Mouse (Mus musculus) kidney, adult 2 months (tissue): Measurements from ENCODE around the gene Olfr711. TPM values are rescaled to one million over a fixed set of nuclear protein-coding genes. Genes with fewer than 3 reads are reported as not detected.
A peak's percentile ranks its signal among the peaks of the same experiment; 100 is the strongest.
"Not testable (repeated sequence)": the region's sequence is repeated elsewhere in the genome, so short reads cannot be mapped to it uniquely, and the experiment has no call there.

Experiments used
- DNase-seq: peaks from one replicate; pipeline ENCODE4 v3.0.0; 2021
- H3K27ac ChIP-seq: fragments of 200-500 bp; 2 replicates; pipeline ENCODE4 v1.5.1; 2012; ENCODE audit warnings: low read depth, low read length, control low read depth, inconsistent platforms; ENCODE audit not compliant: insufficient read depth
- H3K27me3 ChIP-seq: fragments of 200-500 bp; replicated peaks from 2 replicates; pipeline ENCODE4 v1.6.1; 2012; ENCODE audit warnings: mild to moderate bottlenecking, moderate library complexity, low read length, inconsistent platforms; ENCODE audit not compliant: control insufficient read depth, insufficient read depth
- H3K36me3 ChIP-seq: fragments of 200-500 bp; 2 replicates; pipeline ENCODE4 v1.6.1; 2012; ENCODE audit warnings: mild to moderate bottlenecking, moderate library complexity, low read length, inconsistent platforms; ENCODE audit not compliant: control insufficient read depth, insufficient read depth
- H3K4me1 ChIP-seq: fragments of 200-500 bp; 2 replicates; pipeline ENCODE4 v1.6.1; 2011; ENCODE audit warnings: low read length; ENCODE audit not compliant: control insufficient read depth, insufficient read depth
- H3K4me3 ChIP-seq: fragments of 200-500 bp; 2 replicates; pipeline ENCODE4 v1.5.1; 2011; ENCODE audit warnings: mild to moderate bottlenecking, low read depth, low read length, control low read depth; ENCODE audit not compliant: insufficient read depth
- CTCF ChIP-seq: fragments of 200-500 bp; conservative IDR thresholded peaks from 2 replicates; pipeline ENCODE4 v1.5.1; 2011; ENCODE audit warnings: low read depth, mild to moderate bottlenecking, control low read depth, low read length, moderate library complexity, mixed read lengths; ENCODE audit not compliant: insufficient read depth, insufficient read length
- POLR2A ChIP-seq: fragments of 200-500 bp; IDR thresholded peaks from one replicate; pipeline ENCODE4 v1.6.1; 2011; ENCODE audit warnings: low read depth, low read length, control low read depth
- WGBS: fragments of 180-500 bp; shearing (Covaris S2); methylation state at CpG from one replicate; pipeline ENCODE4 v1.1.7; 2018; 5-methylcytosine and 5-hydroxymethylcytosine counted together
- polyA plus RNA-seq: library from polyadenylated mRNA; depleted of rRNA; stranded (reverse); fragments of >200 nt; gene quantifications from 2 replicates; pipeline ENCODE4 v1.2.3, GENCODE M21; 2012; rRNA removed

Gene Olfr711
- not detected in 2 replicates for polyA plus RNA-seq

DNA sequence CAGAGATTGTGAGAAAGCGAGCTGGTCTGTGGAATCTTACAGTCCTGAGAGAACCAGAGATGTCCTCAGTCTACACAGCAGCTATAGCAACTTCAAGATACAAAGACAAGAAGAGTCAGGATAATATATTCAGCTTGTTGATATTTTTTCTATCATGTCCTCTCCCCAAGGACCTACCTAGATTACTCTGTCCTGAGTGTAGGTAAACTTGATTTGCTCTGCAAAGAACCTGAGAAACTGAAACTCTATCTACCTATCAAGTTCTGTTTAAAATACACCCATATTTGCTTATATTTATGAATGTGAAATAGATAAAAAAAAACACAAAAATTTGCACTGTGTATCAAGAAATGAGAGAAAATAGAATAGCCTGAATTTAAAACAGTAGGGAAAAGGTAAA, at the start of gene Olfr711:
Gene Olfr711, minus strand, starts transcription at position 101 of the 400 bp plus-strand sequence.
- DNase-seq = no peak
- Histone ChIP-seq H3K4me3 (no peak within 1 kb of the TSS), H3K27ac (no peak within 1 kb of the TSS), H3K4me1 (no peaks in the 10 kb centered on the region), H3K36me3 (no peaks in the 10 kb centered on the region), H3K27me3 (no peaks in the 10 kb centered on the region)
- TF ChIP-seq POLR2A = no peak
- no peak for TF ChIP-seq CTCF
- WGBS = 54% methylated on average over 1 of the region's 1 CpGs

DNA sequence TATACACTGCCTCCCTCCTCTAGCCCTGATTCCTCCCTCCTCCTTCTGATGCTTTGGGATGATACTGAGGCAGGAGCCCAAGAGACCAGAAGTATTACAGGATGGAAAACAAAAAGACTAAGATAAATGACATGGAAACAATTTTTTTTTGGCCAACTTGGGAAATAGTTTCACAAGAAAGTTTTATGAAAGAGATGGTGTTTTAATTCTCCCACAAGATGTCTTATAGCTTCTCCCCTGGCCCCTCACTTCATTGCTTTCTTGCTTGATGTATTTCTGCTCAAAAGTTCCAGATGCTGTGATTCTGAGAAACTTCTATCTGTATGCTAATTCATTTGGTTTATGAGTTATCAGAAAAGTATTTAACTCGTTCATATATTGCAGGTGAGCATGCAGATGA, 30.7 kb upstream of the Olfr711 start, which contains the start of gene Olfr2:
Gene Olfr2, minus strand, starts transcription at position 101 of the 400 bp plus-strand sequence.
- Histone ChIP-seq H3K36me3 (no peaks in the 10 kb centered on the region), H3K27ac (no peak within 1 kb of the TSS), H3K4me1 (no peaks in the 10 kb centered on the region), H3K4me3 (no peak within 1 kb of the TSS), H3K27me3 (no peaks in the 10 kb centered on the region)
- WGBS = 29% methylated on average over 1 of the region's 1 CpGs
- DNase-seq = no peak
- TF ChIP-seq CTCF = no peak
- no peak for TF ChIP-seq POLR2A

DNA sequence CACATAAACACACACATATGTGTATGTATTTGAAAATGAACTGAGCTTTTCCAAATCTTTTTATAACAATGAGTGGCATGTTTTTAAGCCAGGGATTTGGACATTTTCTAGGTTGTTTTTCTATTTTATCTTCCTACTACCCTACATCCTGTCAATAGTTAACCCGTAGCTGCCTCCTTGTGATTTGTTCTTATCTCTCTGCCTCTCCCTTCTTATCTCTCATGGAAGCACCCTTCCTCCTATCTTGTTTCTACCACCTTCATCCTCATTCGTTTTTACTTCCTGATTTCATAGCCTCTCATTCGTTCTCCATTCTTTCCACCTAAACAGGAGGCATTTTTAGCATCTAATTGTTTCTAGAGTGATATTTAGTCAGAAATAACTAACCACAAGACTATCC, 28.9 kb upstream of the Olfr711 start:
- H3K27me3 ChIP-seq = no peaks in the 10 kb centered on the region

DNA sequence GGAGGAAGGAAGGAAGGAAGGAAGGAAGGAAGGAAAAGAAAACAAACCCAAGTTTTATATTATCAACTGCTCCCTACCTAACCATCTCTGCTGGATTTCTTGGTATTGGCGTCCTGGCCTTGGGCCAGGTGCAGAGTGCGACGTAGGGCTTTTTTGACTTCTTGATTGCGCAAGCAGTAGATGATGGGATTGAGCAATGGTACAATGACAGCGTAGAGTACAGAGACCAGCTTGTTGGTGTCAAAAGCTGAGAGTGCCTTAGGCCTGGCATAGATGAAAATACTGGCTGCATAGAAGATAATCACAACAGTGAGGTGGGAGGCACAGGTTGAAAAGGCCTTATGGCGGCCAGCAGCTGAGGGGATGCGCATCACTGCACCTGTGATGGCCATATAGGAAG, 25.5 kb upstream of the Olfr711 start:
- Histone ChIP-seq H3K27me3 (no peaks in the 10 kb centered on the region), H3K36me3 (no peaks in the 10 kb centered on the region), H3K4me3 (no peak overlapping the region), H3K27ac (no peak overlapping the region), H3K4me1 (no peaks in the 10 kb centered on the region)
- DNase-seq = no peak
- TF ChIP-seq POLR2A (no peak), CTCF (no peak)
- WGBS = 86% methylated on average over 7 of the region's 7 CpGs

More for the DNA sequence above, 28.9 kb upstream of the Olfr711 start:
- Histone ChIP-seq H3K36me3 (no peaks in the 10 kb centered on the region), H3K27ac (no peak overlapping the region), H3K4me3 (no peak overlapping the region), H3K4me1 (no peaks in the 10 kb centered on the region)
- 56% methylated on average over 3 of the region's 3 CpGs for WGBS
- TF ChIP-seq CTCF (no peak), POLR2A (no peak)
- DNase-seq = no peak

DNA sequence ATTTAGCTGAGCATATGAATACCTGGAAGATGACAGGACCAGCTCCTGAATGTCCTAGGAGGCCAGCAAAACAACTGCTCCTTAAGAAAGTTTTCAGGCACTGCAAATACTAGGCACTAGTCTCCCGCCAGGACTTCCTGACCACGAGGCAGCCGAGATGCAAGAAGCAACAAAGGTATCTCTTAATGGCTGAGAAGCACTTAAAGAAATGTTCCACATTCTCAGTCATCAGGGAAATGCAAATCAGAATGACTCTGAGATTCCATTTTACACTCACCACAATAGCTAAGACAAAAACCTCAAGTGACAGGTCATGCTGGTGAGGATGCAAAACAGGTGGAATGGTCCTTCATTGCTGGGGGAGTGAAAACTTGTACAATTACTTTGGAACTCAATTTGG, 10.0 kb upstream of the Olfr711 start:
- Histone ChIP-seq H3K27me3 (no peaks in the 10 kb centered on the region), H3K4me3 (no peak overlapping the region), H3K36me3 (no peaks in the 10 kb centered on the region), H3K4me1 (no peaks in the 10 kb centered on the region), H3K27ac (no peak overlapping the region)
- DNase-seq = no peak
- WGBS = 92% methylated on average over 3 of the region's 3 CpGs
- no peak for TF ChIP-seq CTCF
- TF ChIP-seq POLR2A = no peak

DNA sequence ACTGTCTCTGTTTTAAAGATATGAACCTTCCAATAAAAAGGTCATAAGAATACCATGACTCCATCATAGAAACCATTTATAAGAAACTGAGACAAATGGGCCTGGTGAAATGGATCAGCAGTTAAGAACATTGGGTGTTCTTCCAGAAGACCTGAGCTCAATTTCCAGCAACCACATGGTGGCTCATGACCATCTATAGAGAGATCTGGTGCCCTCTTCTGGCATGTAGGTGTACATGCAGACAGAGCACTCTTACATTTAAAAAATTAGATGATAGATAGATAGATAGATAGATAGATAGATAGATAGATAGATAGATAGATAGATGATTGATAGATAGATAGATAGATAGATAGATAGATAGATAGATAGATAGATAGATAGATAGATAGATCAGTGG, 7.8 kb downstream of the Olfr711 start:
- not testable (repeated sequence) for H3K27me3 ChIP-seq, H3K27ac ChIP-seq, H3K36me3 ChIP-seq, DNase-seq, H3K4me3 ChIP-seq, H3K4me1 ChIP-seq
- 0 out of 2 replicates have a peak, but pooled peaks have one; percentile 18 for TF ChIP-seq CTCF

DNA sequence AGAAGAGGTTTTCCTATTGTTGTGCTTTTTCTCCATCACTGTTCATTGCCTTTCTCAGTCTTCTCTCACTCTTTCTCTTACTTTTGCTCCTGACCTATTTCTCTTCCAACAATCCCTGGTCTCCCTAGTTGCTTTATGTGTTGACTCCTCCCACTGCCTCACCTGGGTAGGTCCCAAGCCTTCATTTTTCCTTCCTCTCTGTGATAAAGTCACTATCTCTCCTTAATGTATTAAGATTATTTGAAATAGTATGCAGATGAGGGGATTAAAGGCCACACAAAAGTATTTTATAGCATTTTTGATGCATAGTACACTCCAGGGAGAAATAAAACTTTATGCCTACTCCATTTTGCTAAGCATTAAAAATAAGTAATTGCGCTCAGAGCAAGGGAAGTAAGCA, 11.4 kb downstream of the Olfr711 start, which contains the start of gene Olfr6:
Gene Olfr6, minus strand, starts transcription at position 101 of the 400 bp plus-strand sequence.
- H3K27me3 ChIP-seq = no peaks in the 10 kb centered on the region
- no peaks in the 10 kb centered on the region for H3K36me3 ChIP-seq
- TF ChIP-seq POLR2A (no peak), CTCF (no peak)
- no peak for DNase-seq
- 84% methylated on average over 1 of the region's 1 CpGs for WGBS
- no peak within 1 kb of the TSS for H3K4me3 ChIP-seq
- no peaks in the 10 kb centered on the region for H3K4me1 ChIP-seq
- H3K27ac ChIP-seq = no peak within 1 kb of the TSS

DNA sequence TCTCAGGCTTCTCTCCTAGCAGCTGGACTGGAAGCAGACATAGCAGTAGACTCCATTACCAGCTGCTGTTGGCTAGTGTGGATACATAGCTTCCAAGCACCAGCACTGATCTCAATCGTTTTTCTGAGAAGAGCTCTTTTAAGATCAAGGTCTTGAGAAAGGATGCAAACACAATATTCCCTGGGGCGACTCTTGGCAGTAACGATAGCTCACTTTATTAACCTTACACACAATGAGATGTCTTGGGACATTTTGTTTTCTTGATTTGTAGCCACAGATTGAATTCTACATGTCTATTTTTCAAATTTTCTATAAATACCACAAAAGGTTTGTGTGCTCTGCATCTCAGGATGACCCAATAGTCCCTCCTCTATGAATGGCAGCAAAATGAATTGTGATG, 27.0 kb downstream of the Olfr711 start, which contains the start of gene Olfr710:
Gene Olfr710, minus strand, starts transcription at position 101 of the 400 bp plus-strand sequence.
- Histone ChIP-seq H3K4me1 (no peaks in the 10 kb centered on the region), H3K27ac (no peak within 1 kb of the TSS), H3K4me3 (no peak within 1 kb of the TSS), H3K36me3 (no peaks in the 10 kb centered on the region), H3K27me3 (no peaks in the 10 kb centered on the region)
- DNase-seq = no peak
- 68% methylated on average over 3 of the region's 3 CpGs for WGBS
- no peak for TF ChIP-seq CTCF
- TF ChIP-seq POLR2A = no peak
